Mouse (Mus musculus) monocyte, adult 5-6 weeks (primary cell): ENCODE measurements around the gene Calm2. TPM values are rescaled to one million over a fixed set of nuclear protein-coding genes. Genes with fewer than 3 reads are reported as not detected.
A peak's percentile ranks its signal among the peaks of the same experiment; 100 is the strongest.

Experiments used
- ATAC-seq: fragments of 153-309, 156-312 bp; replicated peaks from 2 replicates; pipeline ENCODE4 v1.8.0; 2017; ENCODE audit warnings: mild to moderate bottlenecking; ENCODE audit not compliant: low TSS enrichment, insufficient number of reproducible peaks, severe bottlenecking, poor library complexity, low FRiP score
- total RNA-seq: library from RNA; stranded (forward); fragments of 200-1000, 200-491, 200-594 nt; gene quantifications from 3 replicates; pipeline ENCODE4 v1.2.3, GENCODE M21; 2017

Calm2 gene
- total RNA-seq, 1 experiment from 2014 or later, result 2,308 TPM

DNA sequence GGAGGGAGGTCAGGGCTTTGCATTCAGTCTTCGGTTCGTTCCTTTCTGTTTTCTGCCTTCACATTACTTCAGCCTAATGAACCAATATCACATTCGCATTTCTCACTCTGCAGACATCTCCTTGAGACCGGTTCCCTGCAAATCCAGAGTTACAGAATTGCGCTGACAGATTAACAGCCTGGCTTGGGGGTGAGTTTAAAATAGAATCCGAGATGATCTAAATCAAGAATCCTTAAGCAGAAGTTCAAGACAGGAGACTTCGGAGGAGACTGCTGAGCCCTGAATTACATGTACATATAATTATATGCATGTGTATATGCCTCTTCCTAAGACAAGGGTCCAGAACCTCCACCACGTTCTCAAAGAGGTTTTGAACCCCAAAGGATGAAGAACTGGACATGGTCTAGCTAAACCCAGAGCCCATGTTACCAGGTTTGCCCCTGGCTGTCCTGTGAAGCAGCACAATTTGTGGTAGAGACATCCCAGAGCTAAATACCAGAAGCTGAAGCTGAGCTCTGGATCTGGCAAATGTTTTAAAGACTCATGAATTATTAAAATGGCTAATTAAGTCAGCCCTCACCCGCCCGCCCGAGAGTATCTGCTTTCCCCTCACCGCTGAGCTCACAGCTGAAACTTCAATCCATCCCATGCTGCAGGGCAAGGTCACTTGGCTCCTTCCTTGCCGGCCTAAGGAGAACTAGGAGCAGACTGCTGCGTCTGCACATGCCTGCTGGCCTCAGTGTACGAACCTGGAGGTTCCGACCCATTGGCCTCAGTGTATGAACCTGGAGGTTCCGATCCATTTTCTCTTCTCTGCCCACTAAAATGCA, 14.1 kb upstream of the Calm2 start:
- ATAC-seq, result no peak

DNA sequence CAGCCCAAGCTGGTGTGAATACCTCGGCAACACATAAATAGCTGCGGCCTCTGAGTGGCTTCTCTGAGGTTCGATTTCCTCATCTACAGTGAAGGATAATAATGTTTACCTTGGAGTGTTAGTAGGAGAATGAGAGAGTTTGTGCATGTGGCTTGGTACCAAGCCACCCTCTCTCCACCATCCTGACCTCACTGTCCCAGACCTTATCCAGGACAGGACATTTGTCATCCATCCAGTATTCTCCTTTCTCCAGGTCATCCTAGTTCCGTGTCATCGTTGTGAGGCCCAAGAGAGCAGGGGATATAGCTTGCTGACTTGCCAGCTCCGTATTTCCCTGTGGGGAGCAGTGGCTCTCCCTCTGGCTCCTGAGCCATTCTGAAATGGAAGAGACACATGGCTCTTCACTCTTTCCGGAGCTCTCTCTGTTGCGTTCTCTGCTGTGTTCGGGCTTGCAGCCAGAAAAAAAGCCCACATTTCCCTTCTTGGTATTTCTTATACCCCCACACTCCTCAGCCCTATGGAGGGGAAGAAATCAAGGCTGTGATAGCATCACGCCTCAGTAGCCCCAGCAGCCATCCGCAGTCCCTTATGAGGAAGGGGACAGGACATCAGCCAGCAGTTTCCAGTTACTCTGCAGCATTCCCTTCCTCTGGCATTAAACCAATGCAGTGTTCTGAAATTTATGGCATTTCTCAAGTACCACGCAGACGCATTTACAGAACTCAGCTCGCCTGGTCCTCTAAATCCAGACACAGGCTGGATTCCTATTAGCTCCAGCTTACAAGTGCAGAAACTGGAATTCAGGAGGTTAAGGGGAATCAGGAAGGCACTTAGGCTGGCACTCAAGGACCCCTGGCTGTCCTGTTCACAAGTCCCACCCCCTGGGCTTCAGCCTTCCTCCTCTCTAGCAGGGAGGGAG, 13.3 kb upstream of the Calm2 start:
- ATAC-seq, result no peak

DNA sequence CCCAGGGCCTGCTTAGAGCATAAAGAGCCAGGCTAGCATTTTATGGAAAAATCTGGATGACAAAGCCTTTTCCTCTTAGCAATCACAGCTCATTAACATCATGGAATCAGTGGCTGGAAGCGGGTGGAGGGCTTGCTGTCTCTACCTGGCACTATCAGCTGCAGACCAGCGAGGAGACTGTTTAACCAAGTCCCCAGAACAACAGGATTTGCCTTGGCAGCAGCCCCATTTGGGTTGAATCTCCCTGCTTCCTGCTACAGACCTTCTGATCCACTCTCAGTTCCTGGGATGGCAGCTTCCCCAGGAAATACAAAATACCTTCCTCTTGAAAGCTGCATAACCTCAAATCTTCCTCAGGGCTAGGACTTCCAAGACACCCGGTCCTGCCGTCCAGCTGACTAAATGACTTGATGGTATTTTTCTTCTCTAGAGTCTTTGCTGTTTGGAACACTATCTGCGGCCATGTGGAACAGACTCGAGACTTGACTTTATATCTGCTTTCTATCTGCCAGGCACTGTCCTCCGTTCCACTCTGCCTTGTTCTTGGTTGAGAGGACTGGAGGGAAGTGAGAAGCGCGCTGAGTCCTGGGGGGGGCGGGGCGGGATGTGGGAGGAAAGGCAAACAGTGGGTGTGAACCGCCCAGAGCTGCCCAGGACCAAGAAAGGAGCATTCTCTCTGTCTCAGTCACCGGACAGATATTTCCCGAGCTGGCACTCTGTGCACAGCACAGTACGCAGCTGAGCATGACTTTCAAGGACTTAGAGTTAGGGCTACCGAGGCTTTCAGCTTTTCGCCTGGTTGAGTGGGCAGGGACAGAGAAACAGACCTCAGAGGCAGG, 12.4 kb upstream of the Calm2 start:
- ATAC-seq, result peak; percentile 46

DNA sequence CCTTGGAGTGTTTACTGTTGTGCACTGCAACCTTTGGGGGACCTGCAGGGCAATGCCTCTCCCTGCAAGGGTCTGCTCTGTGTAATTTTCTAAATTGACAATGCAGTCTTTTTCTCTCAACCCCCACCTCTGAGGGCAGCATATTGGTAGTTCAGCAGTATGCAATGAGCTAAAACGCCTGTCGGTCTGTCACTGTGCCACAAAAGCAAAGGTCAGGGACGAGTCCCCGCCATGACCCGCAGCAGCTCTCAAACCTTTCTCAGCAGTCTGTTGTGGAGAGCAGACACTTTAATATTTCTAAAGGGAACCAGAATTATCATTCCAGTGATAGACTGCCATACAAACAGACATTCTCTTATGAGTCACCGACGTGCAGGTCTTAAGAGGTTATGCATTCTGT, 11.2 kb upstream of the Calm2 start:
- ATAC-seq, result no peak

DNA sequence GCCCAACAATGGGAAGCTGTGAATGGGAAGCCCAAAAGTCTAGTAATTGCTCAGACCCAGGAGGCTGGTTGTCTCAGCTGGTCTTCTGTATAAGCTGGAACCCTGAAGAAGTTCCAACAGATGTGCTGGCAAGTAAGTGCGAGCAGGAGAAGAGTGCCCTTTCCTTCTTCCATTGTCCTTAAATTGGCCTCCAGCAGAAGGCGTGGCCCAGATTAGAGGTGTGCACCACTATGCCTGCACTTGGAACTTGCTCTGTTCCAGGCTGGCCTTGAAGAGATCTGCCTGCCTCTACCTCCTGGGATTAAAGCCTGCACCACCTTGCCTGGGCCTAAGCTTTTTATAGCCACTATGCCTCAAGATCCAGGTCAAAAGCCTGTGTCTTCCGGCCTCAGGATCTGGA, 7.4 kb upstream of the Calm2 start:
- ATAC-seq, result no peak

DNA sequence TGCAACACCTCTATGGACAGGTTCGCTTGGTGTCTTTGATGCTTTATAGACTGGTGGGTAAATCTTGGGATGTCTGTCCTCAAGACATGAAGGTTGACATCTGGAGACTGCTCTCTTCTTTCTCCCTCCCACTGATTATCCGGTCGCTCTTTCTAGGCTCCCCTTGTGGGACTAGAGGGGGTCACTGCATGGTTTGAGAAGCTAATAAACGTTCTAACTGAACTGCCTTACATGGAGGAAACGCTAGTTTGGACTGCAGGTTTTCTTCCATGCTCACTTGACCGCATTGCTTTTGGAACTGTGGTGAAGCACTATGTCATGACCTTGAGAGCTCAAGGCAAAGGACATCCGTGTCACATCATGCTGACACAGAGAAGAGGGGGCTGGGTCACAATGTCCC, 6.6 kb upstream of the Calm2 start:
- ATAC-seq, result no peak

DNA sequence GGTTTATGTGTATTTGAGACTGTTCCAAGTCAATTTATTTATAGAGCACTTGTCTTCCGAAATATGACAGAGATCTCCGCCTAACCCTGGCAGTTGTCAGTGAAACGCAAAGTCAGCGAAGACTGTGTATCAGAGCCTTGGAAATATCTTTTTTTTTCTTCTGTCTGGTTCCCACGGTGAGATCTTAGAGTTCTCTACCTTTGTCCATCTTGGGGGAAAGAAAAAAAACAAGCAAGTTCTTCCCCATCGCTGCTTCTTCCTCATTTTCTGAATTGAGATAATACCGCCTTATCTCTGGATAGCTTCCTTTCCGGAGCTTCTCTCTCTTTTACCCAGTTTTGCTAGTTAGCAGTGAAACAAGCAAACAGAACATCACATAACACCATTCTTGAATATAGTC, 2.1 kb upstream of the Calm2 start:
- no peak for ATAC-seq

DNA sequence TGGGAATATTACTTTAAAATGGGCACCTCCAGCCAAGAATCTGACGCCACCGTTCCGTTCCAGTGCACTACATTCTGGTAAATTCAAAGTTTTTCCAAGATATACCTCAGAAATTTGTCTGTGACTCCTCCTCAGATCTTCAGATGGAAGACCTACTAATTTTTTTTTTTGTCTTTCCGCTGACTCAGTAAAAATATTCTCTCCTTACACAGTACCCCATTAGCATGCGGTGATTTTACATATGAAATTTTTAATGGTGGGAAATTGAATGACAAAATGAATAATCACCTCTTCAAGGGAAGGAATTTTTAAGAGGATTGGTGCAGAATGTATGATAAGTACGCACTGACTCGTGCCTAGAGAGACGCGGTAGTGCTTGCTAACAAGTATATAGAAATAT, 1.6 kb upstream of the Calm2 start:
- no peak for ATAC-seq

DNA sequence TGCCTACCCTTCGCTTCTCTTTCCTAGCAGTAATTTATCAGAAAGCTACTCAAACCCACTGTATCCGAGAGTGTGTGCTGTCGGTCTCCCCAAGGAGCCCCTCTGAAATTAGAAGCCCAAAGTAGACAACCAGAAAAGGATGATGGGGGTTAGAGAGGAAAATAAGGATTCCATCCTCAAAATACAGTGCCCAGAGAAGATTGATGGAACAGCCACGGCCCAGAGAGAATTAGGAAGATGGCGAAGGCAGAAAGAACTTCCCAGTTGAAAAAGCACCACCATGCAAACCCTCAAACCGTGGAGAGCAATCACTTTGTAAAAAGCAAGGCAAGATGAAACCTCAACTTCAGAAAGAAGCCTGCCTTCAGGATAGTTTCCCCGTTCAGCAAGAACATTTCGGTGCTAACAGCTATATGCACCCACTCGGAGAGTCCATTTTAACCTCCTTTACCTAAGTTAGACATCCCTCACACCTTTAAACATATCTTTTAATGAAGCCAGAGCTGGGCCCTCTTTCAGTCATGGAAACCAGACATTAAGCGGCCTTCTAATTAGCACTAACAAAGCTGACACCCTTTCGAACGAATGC, 971 bp upstream of the Calm2 start:
- no peak for ATAC-seq

DNA sequence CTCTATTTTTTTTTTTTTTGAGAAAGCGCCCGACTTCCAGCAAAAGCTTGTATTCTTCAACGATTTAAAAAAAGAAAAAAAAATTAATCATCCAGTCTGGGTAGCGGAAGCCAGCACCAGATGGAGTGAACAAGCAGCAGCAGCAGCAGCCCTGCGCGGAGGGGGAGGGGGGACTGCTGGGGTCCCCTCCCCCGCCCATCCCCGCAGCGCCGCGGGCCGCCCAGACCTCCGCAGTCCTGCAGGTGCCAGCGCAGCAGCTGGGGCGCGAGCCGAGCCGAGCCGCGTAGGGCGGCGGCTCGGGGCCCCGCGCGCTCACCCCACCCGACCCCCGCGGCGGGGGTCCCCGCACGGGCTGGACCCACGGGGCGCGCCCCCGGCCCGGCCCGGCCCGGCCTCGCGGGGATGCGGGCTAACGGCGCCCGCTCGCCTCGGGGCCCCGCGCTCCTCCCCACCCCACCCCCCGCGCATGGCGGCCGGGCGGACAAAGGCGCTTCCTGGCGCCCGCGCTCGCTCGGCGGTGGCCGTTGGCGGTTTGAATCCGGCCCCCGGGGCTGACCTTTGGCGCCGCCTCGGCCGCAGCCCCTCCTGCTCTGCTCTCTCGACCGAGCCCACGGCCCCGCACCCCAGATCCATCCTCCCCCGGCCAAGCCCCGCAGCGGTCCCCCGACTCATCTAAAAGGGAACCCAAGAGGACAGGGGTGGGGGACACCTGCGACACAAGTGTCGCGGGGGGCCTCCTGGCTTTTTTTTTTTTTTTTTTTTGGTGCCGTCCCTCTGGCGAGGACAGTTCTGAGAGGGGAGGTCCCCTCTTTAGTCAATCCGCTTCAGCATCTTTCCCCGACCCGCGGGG, 593 bp downstream of the Calm2 start:
- ATAC-seq, result no peak

DNA sequence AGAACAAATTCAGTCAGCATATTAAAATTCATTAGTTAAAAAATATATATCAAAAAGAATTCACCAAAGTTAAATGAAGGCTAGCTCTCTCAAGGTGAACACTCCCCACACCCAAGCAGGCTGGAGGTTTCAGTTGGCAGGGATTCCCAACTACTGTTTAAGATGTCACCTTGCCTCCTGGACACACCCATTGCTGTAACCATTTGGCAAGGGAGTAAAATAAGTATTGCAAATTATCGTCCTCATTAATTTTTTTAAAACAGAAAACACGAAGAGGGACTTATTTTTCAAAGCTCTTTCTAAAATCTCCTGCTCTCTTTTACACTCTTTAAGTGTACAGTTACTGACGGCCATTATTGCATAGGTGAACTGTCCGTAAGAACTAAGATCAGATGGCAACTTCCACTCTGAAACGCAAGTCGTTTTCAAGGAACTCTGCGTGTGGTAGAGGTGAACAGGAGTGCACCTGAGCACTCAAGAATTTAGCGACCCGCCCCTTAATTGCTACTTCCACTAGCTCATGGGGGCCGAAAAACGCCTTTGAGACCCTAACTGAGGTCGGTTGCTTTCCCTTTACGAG, 1.3 kb downstream of the Calm2 start:
- no peak for ATAC-seq

DNA sequence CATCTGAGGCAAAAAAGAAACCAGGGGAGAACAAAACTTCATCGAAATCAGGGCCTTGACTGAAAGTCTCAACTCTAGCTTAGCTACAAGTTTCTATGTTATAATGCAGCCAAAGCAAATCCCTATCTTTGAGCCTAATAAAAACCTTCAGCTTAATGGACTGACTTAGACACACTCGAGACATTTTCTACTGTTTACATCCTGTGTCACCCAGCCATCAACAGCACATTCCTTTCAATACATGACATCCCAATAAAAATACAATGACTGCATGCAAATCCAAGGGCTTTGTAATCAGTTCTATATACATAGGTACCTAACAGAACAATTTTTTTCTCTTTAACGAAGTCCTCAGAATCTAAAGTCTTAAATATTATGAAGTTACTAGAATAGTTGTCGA, 2.0 kb downstream of the Calm2 start:
- ATAC-seq, result no peak

DNA sequence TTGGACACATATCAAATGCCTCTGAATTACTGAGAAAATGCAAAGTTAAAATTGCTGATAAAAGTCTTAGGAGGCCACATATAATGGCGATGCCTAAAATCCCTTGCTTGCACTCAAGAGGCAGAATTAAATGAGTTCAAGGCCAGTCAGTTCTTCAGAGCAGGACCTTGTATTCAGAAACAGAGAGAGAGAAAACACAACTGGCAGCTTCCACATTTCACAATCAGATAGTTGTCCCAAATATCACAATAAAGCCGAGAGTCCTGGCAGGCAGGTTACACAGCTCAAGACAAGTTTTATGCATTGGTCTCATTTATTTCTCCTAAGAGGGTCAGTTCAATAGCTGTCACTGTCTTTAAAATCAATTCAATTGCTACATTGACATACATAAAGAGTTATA, 5.2 kb downstream of the Calm2 start:
- ATAC-seq, result no peak

DNA sequence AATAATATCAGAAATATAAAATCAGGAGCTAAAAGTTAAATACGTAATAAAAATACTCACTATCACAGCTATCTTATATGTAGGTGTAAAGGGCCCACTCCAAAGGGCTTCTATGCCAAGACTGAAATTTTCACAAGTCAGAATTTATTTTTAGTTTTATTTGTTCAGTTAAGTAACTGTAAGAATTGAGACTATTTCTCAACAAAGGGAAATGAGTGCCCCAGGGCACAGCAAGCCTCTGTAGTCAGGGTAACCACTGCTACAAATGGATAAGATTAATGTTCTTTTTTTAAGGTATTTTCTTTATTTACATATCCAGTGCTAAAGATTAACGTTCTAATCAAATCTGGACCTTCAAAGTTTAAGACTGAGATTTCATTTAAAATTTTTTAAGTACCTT, 7.3 kb downstream of the Calm2 start:
- ATAC-seq, result no peak

DNA sequence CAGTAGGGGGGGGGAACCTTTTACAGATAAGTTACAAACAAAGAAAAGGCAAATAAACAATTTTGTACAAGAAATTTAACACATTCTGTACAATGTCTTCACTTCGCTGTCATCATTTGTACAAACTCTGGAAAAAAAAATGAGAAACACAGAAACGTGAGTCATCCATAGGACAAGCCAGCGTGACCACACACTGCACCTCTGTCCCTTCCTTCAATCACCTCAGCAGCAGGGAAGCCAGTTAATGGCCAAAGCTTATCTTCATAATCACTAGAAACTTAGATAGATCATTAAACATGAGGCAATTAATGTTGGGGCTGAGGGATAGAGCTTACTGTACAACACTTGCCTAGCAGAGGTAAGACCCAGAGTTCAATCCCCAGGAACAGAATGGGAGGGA, 12.8 kb downstream of the Calm2 start:
- ATAC-seq, result no peak

DNA sequence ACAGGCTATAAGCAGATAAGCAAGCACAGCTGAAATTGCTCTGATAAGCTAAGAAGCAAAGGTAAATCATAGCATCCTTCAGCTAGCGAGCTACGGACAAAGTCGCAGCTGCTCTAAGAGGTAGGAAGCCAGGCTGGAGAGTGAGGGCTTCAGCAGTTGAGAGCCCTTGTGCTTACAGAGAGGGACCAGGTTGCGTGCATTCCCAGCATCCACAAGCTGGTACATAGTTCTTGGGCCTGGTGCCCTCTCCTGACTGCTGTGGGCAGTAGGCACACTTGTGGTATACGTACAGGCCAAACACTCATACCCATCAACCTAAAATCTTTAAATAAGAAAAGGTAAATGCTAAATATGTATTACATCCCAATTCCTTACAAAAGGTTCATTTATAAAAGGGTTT, 14.0 kb downstream of the Calm2 start:
- ATAC-seq, result no peak

DNA sequence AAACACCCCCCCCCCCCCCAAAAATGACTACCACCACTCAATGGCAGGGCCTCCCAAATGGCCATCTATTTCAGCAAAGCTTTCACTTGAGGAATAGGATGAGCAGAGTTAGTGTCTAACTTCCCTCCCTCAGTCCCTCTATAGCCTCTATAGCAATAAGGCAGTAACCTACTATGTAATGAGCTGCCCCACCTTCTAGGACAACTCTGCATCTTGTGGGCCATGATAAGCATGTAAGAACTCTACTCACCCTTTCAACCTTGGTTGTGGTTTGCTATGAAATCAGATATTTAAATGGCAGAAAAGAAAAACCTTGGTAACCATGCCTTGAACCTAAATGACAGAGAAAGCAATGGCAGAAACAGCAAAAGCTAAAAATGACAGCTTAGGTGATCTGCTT, 14.4 kb downstream of the Calm2 start:
- no peak for ATAC-seq

DNA sequence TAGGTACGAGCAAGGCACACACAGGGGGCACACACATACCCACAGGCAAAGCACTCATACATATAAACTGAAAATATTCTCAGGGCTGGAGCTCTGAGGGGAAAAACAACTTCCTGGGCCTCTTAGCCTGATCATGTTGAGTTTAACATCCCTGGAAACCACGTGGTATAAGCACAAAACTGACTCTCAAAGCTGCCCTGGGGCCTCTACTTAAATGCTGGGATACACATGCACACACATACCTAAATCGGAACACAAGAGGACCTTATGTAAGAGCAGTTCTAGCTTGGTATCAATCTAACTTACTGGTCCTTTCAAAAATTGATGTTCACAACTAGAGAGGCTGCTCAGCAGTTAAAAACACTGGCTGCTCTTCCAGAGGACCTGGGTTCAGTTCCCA, 17.3 kb downstream of the Calm2 start:
- ATAC-seq, result no peak
